Mouse (Mus musculus) embryonic fibroblast, embryonic 13.5 days (primary cell): ENCODE data around the gene Hoxd8.

ENCODE experiments used
- CTCF ChIP-seq: IDR thresholded peaks from 2 replicates; pipeline ENCODE4 v1.5.1; 2011; ENCODE audit warnings: mild to moderate bottlenecking, control low read depth, low read length, moderate library complexity, borderline replicate concordance; ENCODE audit not compliant: insufficient read depth
- POLR2A ChIP-seq: IDR thresholded peaks from 2 replicates; pipeline ENCODE4 v1.6.1; 2011; ENCODE audit warnings: low read depth, mild to moderate bottlenecking, control low read depth, low read length, moderate library complexity

DNA sequence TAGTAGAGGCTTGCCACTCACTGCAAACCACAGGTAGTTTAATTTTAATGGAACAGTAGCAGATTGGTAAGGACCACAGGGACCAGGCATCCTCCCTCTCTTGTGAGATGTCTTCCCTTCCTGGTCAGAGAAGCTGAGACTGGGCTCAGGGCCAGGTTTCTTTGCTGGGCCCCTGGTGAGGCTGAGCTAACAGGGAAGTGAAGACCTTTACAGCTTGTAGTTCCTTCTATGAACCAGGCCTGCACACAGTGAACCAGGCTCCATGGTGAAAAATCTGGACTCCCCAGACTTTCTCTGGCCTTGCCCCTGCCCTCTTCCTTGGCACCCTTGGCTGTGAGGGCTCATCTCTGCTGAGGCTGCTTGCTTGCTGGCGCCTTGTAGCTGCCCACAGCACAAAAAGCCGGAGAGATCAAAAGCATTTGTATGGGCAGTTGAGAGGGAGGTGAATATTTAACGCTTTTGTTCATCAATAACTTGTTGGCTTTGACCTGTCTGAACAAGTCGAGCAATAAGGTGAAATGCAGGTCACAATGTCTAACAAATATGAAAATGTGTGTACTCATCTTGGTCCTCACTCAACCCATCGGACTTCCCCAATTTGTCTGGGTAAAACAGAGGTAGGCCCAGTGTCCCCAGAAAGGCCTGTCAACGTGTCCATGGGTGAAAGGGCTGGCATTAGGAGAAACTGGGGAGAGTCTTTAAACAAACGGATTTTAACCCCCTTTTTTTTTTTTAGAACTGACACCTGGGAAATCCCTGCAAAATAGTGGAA, 20.0 kb downstream of the Hoxd8 start:
- TF ChIP-seq CTCF: no peak
- no peak for TF ChIP-seq POLR2A
